Mouse (Mus musculus): Measurements from ENCODE around the gene Plin1. TPM values are rescaled to one million over a fixed set of nuclear protein-coding genes. Genes with fewer than 3 reads are reported as not detected.
A peak's percentile ranks its signal among the peaks of the same experiment; 100 is the strongest.

Gene Plin1
- not detected for total RNA-seq (2018; cell fraction: chromatin; rRNA removed)
- total RNA-seq (2018; cell fraction: cytosol; rRNA removed), result not detected
- total RNA-seq (2018; cell fraction: nucleus; rRNA removed), result not detected
- not detected in 3 replicates for polyA plus RNA-seq (2018)

- WGBS (ENCODE audit: missing documents), result 54% methylated on average over 4 of the region's 4 CpGs
- Histone ChIP-seq H3K27ac (no peak within 1 kb of the TSS), H3K4me3 (ENCODE audit: inconsistent target) (no peak within 1 kb of the TSS), H3K36me3 (ENCODE audit: inconsistent target) (no peaks in the 10 kb centered on the region; the same call in 1 of the 2 replicates), H3K79me2 (ENCODE audit: inconsistent target) (no peaks in the 10 kb centered on the region)
Observed at GRCm38 (mm10) chr7:79732622-79733021, at the start of gene Plin1. Plin1 (minus strand) TSS chr7:79732903.

GRCm38 (mm10) chr7:79782516-79782855, 49.8 kb upstream of the Plin1 start:
- no peaks in the 10 kb centered on the region for H3K36me3 ChIP-seq (ENCODE audit: inconsistent target)
- WGBS (ENCODE audit: missing documents), result 97% methylated on average over 2 of the region's 2 CpGs
- no peaks in the 10 kb centered on the region for H3K79me2 ChIP-seq (ENCODE audit: inconsistent target)
- no peak overlapping the region for H3K4me3 ChIP-seq (ENCODE audit: inconsistent target)
- H3K27ac ChIP-seq, result no peak overlapping the region

- WGBS (ENCODE audit: missing documents), result 87% methylated on average over 11 of the region's 11 CpGs
- H3K79me2 ChIP-seq (ENCODE audit: inconsistent target), result no peaks in the 10 kb centered on the region
- H3K4me3 ChIP-seq (ENCODE audit: inconsistent target), result no peak overlapping the region
- 0 out of 2 replicates have a peak overlapping the region, but pooled peaks have one; percentile 62 for H3K27ac ChIP-seq
- no peaks in the 10 kb centered on the region for H3K36me3 ChIP-seq (ENCODE audit: inconsistent target)
Observed at GRCm38 (mm10) chr7:79781826-79782515, 49.3 kb upstream of the Plin1 start.

- Histone ChIP-seq H3K4me3 (ENCODE audit: inconsistent target) (peak overlapping the region; percentile 16; the same call in 1 of the 2 replicates), H3K27ac (peak overlapping the region; percentile 62), H3K36me3 (ENCODE audit: inconsistent target) (no peaks in the 10 kb centered on the region), H3K79me2 (ENCODE audit: inconsistent target) (no peaks in the 10 kb centered on the region)
- WGBS (ENCODE audit: missing documents), result 33% methylated on average over 16 of the region's 16 CpGs
Observed at GRCm38 (mm10) chr7:79780647-79781626, 48.2 kb upstream of the Plin1 start.

GRCm38 (mm10) chr7:79771561-79772512, 39.1 kb upstream of the Plin1 start:
- Histone ChIP-seq H3K4me3 (ENCODE audit: inconsistent target) (no peak overlapping the region), H3K79me2 (ENCODE audit: inconsistent target) (no peaks in the 10 kb centered on the region), H3K27ac (no peak overlapping the region), H3K36me3 (ENCODE audit: inconsistent target) (no peaks in the 10 kb centered on the region)
- 82% methylated on average over 15 of the region's 15 CpGs for WGBS (ENCODE audit: missing documents)

GRCm38 (mm10) chr7:79769664-79770063, 37.0 kb upstream of the Plin1 start:
- WGBS (ENCODE audit: missing documents), result 86% methylated on average over 3 of the region's 3 CpGs
- H3K36me3 ChIP-seq (ENCODE audit: inconsistent target), result no peaks in the 10 kb centered on the region

GRCm38 (mm10) chr7:79765991-79766390, 33.3 kb upstream of the Plin1 start:
- Histone ChIP-seq H3K79me2 (ENCODE audit: inconsistent target) (no peaks in the 10 kb centered on the region), H3K36me3 (ENCODE audit: inconsistent target) (no peaks in the 10 kb centered on the region), H3K27ac (no peak overlapping the region), H3K4me3 (ENCODE audit: inconsistent target) (no peak overlapping the region)
- WGBS (ENCODE audit: missing documents), result 80% methylated on average over 1 of the region's 1 CpGs

More at GRCm38 (mm10) chr7:79769664-79770063, 37.0 kb upstream of the Plin1 start:
- Histone ChIP-seq H3K79me2 (ENCODE audit: inconsistent target) (no peaks in the 10 kb centered on the region), H3K4me3 (ENCODE audit: inconsistent target) (no peak overlapping the region), H3K27ac (no peak overlapping the region)

GRCm38 (mm10) chr7:79762106-79762505, 29.4 kb upstream of the Plin1 start:
- 67% methylated on average over 3 of the region's 8 CpGs for WGBS (ENCODE audit: missing documents)

GRCm38 (mm10) chr7:79761124-79761876, 28.6 kb upstream of the Plin1 start:
- no peaks in the 10 kb centered on the region for H3K79me2 ChIP-seq (ENCODE audit: inconsistent target)
- no peak overlapping the region for H3K4me3 ChIP-seq (ENCODE audit: inconsistent target)
- no peak overlapping the region for H3K27ac ChIP-seq
- H3K36me3 ChIP-seq (ENCODE audit: inconsistent target), result no peaks in the 10 kb centered on the region
- WGBS (ENCODE audit: missing documents), result 50% methylated on average over 5 of the region's 5 CpGs

More at GRCm38 (mm10) chr7:79762106-79762505, 29.4 kb upstream of the Plin1 start:
- Histone ChIP-seq H3K36me3 (ENCODE audit: inconsistent target) (no peaks in the 10 kb centered on the region), H3K27ac (no peak overlapping the region), H3K4me3 (ENCODE audit: inconsistent target) (no peak overlapping the region), H3K79me2 (ENCODE audit: inconsistent target) (no peaks in the 10 kb centered on the region)

GRCm38 (mm10) chr7:79759766-79760165, 27.1 kb upstream of the Plin1 start:
- Histone ChIP-seq H3K79me2 (ENCODE audit: inconsistent target) (no peaks in the 10 kb centered on the region), H3K4me3 (ENCODE audit: inconsistent target) (no peak overlapping the region), H3K36me3 (ENCODE audit: inconsistent target) (no peaks in the 10 kb centered on the region), H3K27ac (no peak overlapping the region)

- no peaks in the 10 kb centered on the region for H3K36me3 ChIP-seq (ENCODE audit: inconsistent target)
- 84% methylated on average over 6 of the region's 6 CpGs for WGBS (ENCODE audit: missing documents)
- H3K4me3 ChIP-seq (ENCODE audit: inconsistent target), result no peak overlapping the region
- no peaks in the 10 kb centered on the region for H3K79me2 ChIP-seq (ENCODE audit: inconsistent target)
- no peak overlapping the region for H3K27ac ChIP-seq
Observed at GRCm38 (mm10) chr7:79758176-79758575, 25.5 kb upstream of the Plin1 start.

- WGBS (ENCODE audit: missing documents), result 64% methylated on average over 2 of the region's 2 CpGs
- Histone ChIP-seq H3K36me3 (ENCODE audit: inconsistent target) (no peaks in the 10 kb centered on the region), H3K4me3 (ENCODE audit: inconsistent target) (no peak overlapping the region), H3K79me2 (ENCODE audit: inconsistent target) (no peaks in the 10 kb centered on the region), H3K27ac (no peak overlapping the region)
Observed at GRCm38 (mm10) chr7:79756334-79756733, 23.6 kb upstream of the Plin1 start.

- WGBS (ENCODE audit: missing documents), result 92% methylated on average over 6 of the region's 6 CpGs
- H3K4me3 ChIP-seq (ENCODE audit: inconsistent target), result no peak overlapping the region
- no peaks in the 10 kb centered on the region for H3K36me3 ChIP-seq (ENCODE audit: inconsistent target)
- H3K79me2 ChIP-seq (ENCODE audit: inconsistent target), result no peaks in the 10 kb centered on the region
- no peak overlapping the region for H3K27ac ChIP-seq
Observed at GRCm38 (mm10) chr7:79749511-79749910, 16.8 kb upstream of the Plin1 start.
